Mouse (Mus musculus): Measurements from ENCODE around the gene Mpped2.

The Mpped2 gene

GRCm38 (mm10) chr2:106815898-106816297 lies 122.8 kb downstream of the Mpped2 start:
- DNase-seq (ENCODE audit: low read depth) = no peak

GRCm38 (mm10) chr2:106821292-106821691 lies 128.2 kb downstream of the Mpped2 start:
- no peak for DNase-seq (ENCODE audit: low read depth)

DNA sequence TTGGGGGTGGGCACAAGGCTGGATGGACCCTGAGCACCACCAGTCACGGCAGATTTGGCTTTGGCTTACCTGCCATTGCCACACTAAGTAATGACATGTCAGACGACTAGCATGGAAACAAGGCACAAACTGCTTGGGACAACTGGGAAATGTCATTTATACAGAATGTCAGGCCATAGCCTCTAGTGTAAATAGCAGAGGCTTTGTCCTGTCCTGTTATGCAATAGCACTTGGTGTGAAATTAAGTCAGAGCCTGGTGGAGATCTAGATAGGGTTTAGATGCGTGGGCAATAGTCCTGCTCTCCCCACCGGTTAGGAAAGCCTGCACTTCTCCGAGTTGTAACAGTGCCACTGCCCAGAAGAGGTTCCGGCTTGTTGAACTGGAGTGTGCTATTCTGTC lies 128.8 kb downstream of the Mpped2 start:
- DNase-seq (ENCODE audit: low read depth) = no peak

DNA sequence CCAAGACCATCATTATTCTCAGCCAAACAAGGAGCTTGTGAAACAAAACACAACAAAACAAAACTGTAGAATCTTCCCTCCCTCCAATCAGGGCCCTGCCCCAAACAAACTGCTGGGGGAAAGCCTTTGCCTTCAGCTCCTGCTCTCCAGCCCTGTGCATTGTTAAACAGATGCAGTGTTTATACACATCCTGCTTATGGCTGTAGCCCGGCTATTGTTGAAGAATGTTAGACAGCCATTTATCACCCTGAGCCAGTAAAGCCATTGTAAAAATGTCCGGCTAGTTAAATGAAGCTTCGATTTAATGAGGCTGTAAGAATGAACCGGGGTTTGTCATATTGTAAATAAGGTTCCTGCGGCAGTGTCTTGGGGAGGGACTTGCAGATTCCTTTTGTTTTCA lies 129.5 kb downstream of the Mpped2 start:
- no peak for DNase-seq (ENCODE audit: low read depth)

DNA sequence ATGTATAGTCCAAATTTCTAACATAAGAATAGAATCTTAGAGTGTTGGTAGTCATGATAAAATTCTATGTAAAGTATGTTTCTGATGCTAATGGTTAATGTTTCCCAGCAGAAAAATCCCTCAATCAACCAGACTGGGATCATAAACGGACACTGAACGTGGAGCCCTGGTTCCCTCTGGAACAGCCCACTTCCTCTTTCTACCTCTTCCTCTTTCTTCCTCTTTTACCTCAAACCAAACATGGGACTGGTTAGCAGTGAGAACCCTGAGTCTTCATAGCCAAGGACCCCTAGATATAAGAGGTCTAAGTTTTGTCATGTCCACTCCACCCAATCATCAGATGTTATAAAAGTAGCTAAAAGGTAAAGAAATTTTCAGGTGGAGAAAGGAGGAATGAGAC lies 132.4 kb downstream of the Mpped2 start:
- DNase-seq (ENCODE audit: low read depth) = no peak

DNA sequence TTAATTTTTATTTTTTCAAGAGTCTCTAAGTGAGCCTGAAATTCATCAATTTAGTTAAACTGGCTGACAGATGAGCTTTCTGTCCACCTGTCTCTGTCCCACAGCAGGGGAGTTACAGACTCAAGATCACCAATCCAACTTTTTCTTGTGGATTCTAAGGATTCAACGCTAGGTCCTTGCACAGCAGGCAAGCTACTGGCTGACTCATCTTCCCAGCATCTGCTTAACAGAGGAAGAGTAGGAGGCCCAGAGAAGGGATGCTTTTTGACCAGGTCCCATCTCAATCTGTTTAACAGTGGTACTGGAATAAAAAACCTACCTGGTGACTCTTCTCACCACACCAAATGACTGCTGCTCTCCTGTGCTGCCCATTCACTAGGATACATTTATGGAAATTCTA lies 133.0 kb downstream of the Mpped2 start:
- DNase-seq (ENCODE audit: low read depth) = no peak

GRCm38 (mm10) chr2:106826806-106827205 lies 133.7 kb downstream of the Mpped2 start:
- DNase-seq (ENCODE audit: low read depth) = no peak

GRCm38 (mm10) chr2:106828573-106829310 lies 135.7 kb downstream of the Mpped2 start:
- DNase-seq (ENCODE audit: low read depth) = no peak

GRCm38 (mm10) chr2:106829420-106829819 lies 136.4 kb downstream of the Mpped2 start:
- no peak for DNase-seq (ENCODE audit: low read depth)

GRCm38 (mm10) chr2:106832577-106832976 lies 139.5 kb downstream of the Mpped2 start:
- no peak for DNase-seq (ENCODE audit: low read depth)

- no peak for DNase-seq (ENCODE audit: low read depth)
Observed at GRCm38 (mm10) chr2:106833212-106833611, 140.1 kb downstream of the Mpped2 start.

DNA sequence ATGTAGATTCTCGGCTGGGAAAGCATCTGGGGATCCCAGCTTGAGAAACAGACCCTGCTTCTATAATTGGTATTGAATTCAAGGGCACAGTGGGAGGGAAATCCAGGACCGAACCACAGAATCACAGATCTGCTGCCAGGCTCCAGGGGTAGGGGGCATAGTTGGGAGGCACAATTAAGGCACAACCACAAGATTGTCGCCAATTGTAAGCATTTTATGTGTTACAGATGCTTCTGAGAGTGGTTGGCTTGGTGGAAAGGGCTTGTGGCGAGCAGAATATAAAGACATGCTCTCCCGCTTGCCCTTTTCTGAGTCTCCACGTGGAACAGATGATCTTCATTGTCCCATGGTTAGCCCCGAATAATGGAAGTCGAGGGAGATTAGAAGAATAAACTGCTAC lies 142.3 kb downstream of the Mpped2 start:
- DNase-seq (ENCODE audit: low read depth) = no peak

- DNase-seq (ENCODE audit: low read depth) = no peak
Observed at GRCm38 (mm10) chr2:106837241-106837640, 144.2 kb downstream of the Mpped2 start.

DNA sequence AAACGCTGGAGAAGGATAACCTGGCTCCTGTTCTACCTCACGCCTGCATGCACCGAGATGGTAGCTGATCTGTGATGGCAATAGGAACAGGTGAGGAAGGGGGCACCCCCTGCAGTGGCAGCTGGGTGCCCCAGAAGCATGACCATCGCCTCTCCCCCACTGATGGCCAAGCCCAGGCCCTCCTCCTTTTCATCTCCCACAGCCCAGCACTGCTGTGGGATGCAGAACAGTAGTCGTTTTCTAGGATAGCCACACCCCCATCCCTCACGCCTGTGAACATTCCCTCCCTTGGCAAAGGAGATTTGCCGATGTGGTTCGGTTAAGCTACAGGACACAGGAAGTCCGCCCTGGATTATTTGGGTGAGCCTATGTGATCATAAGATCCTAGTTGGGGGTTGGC lies 151.1 kb downstream of the Mpped2 start:
- no peak for DNase-seq (ENCODE audit: low read depth)

GRCm38 (mm10) chr2:106844766-106845678 lies 152.0 kb downstream of the Mpped2 start:
- no peak for DNase-seq (ENCODE audit: low read depth)

DNA sequence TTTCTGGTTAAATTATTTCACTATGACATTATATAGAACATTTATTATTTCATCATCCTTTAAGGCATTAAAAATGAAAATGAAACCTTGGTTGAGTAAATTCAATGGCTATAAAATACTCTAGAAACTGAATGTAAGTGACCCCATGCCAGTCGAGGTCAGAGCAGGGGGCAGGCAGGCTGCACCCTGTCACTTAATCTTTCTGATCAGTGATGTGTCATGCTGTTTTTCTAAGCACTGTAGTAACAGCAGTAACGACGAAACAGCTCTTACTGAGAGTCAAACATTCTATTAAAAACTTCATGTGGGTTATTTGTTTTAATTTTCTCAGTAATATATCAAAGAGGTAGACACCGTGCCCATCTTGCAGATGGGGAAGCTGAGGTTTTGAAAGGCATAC lies 153.4 kb downstream of the Mpped2 start:
- DNase-seq (ENCODE audit: low read depth) = no peak

GRCm38 (mm10) chr2:106849389-106849788 lies 156.3 kb downstream of the Mpped2 start:
- no peak for DNase-seq (ENCODE audit: low read depth)

DNA sequence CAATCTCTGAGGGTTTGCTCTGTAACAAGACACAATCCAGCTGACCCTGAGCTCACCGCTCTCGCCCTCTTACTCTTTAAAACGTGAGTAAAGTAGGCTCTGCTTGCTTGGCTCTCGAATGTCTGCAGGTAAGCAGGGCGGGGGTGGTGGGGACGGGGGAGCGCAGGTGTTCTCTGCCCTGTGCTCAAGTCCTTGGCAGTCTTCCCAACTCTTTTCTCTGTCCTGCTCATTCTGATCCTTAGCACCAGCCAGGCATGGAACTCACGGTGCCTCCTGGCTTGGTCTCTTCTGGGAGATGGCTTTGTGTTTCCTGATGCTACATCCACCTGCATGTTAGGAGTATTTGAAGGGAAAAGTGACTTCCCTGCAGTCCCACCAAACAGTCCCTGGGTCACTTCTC lies 158.4 kb downstream of the Mpped2 start:
- no peak for DNase-seq (ENCODE audit: low read depth)

- DNase-seq (ENCODE audit: low read depth) = no peak
Observed at GRCm38 (mm10) chr2:106854213-106854612, 161.1 kb downstream of the Mpped2 start.

DNA sequence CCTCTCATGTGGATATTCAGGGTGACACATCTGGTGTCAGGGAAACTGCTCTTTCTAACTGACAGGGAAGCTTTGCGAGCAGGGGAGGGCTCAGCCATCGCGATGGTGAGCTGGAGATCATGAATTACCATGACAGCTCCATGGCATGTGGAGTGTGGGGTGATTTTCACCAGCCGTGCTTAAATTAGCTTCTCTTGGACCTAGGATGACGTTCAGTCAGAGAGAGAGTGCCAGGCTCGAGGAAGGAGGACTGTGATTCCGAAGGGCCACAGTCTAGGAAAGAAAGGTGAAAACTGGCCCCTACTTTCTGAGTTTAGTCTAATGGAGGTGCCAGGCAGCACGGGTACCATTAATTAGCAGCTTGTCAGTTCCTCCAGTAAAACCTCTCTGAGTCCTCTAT lies 161.7 kb downstream of the Mpped2 start:
- no peak for DNase-seq (ENCODE audit: low read depth)

DNA sequence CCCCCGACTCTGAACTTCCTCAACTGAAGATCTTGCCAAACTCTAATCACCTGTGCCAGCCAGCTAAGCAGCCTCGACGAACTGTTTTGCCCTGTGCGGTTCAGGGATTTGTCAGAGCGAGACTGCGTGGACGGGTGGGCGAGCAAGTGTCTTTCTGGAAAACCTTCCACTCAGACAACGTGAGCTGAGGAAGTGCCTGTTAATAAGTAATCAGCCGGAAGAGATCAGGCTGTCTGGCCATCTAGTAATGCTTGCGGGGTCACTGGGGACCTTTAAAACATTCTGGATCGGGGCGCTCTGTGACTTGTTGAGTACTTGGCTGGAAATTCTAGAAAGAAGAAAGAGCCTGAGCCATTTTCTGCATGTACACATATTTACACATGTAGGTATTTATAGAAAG lies 162.1 kb downstream of the Mpped2 start:
- DNase-seq (ENCODE audit: low read depth) = no peak

DNA sequence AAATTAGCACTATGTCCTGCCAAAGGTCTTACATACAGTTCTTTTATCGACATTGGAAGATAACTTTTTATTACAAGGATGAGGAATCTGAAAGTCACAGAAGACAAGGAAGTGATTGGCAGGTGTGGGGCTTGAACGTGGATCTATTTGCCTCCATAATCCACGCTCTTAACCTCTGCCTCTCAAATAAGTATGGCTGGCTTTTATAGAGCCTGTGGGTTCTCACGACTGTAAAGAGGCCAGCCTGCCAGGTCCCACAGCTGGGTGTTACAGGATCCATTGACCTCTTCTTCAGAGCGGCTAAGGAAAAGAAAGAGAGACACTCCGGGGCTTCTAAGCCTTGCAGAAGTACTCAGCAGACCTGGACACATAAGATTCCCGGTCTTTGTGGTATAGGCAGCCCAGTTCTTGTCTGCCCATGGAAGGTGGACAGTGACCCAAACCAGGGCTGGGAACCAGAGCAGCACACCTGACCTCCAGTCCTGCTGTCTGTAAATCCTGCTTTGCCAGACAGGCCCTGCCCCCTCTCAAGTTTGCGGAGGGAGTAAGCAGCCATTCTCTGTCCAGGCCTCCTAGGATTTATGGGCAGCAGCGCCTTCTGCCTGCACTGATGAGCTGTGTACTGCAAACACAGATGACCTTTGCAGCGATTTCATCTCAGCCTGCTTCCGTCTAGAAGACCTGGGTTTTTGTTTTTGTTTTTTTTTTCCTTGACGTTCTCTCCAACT lies 162.7 kb downstream of the Mpped2 start:
- DNase-seq (ENCODE audit: low read depth) = no peak
